Mouse (Mus musculus): ENCODE results near the gene Klhl26.

Gene Klhl26

GRCm38 (mm10) chr8:70440246-70440645 lies 36.5 kb downstream of the Klhl26 start:
- no peak for DNase-seq

GRCm38 (mm10) chr8:70439848-70440179 lies 37.0 kb downstream of the Klhl26 start:
- DNase-seq, result no peak

GRCm38 (mm10) chr8:70439055-70439847 lies 37.5 kb downstream of the Klhl26 start, which contains the start of gene Crtc1:
Gene Crtc1, minus strand, starts transcription at chr8:70439579.
- peak; percentile 95 for DNase-seq

- no peak for DNase-seq
These were observed 38.3 kb downstream of the Klhl26 start for GRCm38 (mm10) chr8:70438423-70438822.

- DNase-seq, result no peak
These were observed 41.6 kb downstream of the Klhl26 start for GRCm38 (mm10) chr8:70435156-70435555.

GRCm38 (mm10) chr8:70432991-70433536 lies 43.7 kb downstream of the Klhl26 start:
- no peak for DNase-seq

GRCm38 (mm10) chr8:70431213-70431612 lies 45.6 kb downstream of the Klhl26 start:
- no peak for DNase-seq

GRCm38 (mm10) chr8:70426300-70426907 lies 50.4 kb downstream of the Klhl26 start:
- peak; percentile 16 for DNase-seq

GRCm38 (mm10) chr8:70422722-70423121 lies 54.0 kb downstream of the Klhl26 start:
- no peak for DNase-seq

- no peak for DNase-seq
These were observed 55.2 kb downstream of the Klhl26 start for GRCm38 (mm10) chr8:70421349-70422104.

GRCm38 (mm10) chr8:70419879-70420643 lies 56.7 kb downstream of the Klhl26 start:
- no peak for DNase-seq

GRCm38 (mm10) chr8:70418954-70419353 lies 57.8 kb downstream of the Klhl26 start:
- DNase-seq, result peak; percentile 18

- no peak for DNase-seq
These were observed 58.9 kb downstream of the Klhl26 start for GRCm38 (mm10) chr8:70417914-70418313.

GRCm38 (mm10) chr8:70416941-70417340 lies 59.8 kb downstream of the Klhl26 start:
- DNase-seq, result no peak

GRCm38 (mm10) chr8:70415540-70416451 lies 61.0 kb downstream of the Klhl26 start:
- DNase-seq, result peak; percentile 51

- DNase-seq, result no peak
These were observed 62.3 kb downstream of the Klhl26 start for GRCm38 (mm10) chr8:70414310-70414946.

- DNase-seq, result no peak
These were observed 66.5 kb downstream of the Klhl26 start for GRCm38 (mm10) chr8:70410281-70410680.

GRCm38 (mm10) chr8:70409455-70409871 lies 67.3 kb downstream of the Klhl26 start:
- DNase-seq, result peak; percentile 59

- DNase-seq, result no peak
These were observed 67.7 kb downstream of the Klhl26 start for GRCm38 (mm10) chr8:70409019-70409418.

- no peak for DNase-seq
These were observed 68.5 kb downstream of the Klhl26 start for GRCm38 (mm10) chr8:70408301-70408700.

Measured in lung, postnatal 36 days (tissue).